Mouse (Mus musculus): ENCODE results near the gene Gm20431. TPM values are rescaled to one million over a fixed set of nuclear protein-coding genes. Genes with fewer than 3 reads are reported as not detected.

Gm20431 gene
- 21.9 and 37.4 TPM in 2 replicates for total RNA-seq (2012; rRNA removed)

DNA sequence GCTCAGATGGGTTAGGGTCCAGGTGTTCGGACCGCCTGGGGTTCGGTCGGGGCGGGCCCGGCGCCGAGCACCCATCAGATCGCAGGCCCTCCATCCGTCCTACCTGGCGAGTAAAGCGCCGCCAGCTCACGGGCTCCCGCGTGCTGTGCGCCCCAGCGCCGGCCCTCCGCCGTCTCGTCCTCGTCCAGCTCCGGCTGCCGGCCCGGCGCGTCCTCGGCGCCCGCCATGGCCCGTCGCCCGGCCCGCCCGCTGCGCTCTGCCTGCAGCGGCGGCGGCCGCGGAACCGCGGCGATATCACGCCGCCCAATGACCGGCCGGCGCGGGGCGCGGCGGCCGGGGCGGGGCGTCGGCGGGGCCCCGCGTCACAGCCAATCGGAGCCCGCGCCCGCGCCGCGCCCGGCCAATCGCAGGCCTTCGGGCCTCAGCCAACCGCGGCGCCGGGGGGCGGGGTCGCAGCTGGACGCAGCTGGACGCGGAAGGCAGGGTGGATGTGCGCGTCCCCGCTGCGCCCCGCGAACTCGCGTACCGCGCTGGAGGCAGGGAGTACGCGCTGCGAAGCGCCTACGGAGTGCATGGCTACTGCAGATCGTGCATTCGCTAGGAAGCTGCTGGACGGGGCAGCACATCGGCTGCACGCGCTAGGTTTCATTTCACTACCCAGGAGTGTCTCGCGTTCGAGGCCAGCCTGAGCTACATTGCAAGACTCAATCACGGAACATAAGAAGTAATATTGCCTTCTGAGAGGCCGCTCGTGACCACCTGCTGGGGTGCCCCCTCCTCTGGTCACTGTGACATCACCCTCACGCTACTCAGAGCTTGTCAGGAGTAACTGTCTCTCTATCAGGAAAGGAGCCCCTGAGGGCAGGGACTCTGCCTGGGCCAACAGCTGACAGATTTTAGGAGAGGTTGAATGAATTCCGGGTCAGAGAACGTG is at the start of gene Gm20431:
Gm20431 (minus strand) TSS at position 227 of the 934 bp plus-strand sequence.
- Histone ChIP-seq H3K4me1 (ENCODE audit: control insufficient read depth in 2 of 2, insufficient read depth in 2 of 2, low read length in 2 of 2, poor library complexity in 1 of 2) (peaks cover 0 to 21% of the 10 kb centered on the region in 2 experiments; a peak in 2 of 4 replicates), H3K36me3 (ENCODE audit: control insufficient read depth, insufficient read depth, low read length, poor library complexity, severe bottlenecking) (peaks cover 14% of the 10 kb centered on the region; the same call in 1 of the 2 replicates), H3K4me3 (ENCODE audit: insufficient read depth in 1 of 2, low read depth in 1 of 2, low read length in 2 of 2, poor library complexity in 1 of 2, severe bottlenecking in 1 of 2) (peak within 1 kb of the TSS; percentile 82 to 92), H3K27ac (ENCODE audit: insufficient read depth, low read depth, low read length, poor library complexity, severe bottlenecking) (no peak within 1 kb of the TSS), H3K9me3 (ENCODE audit: control insufficient read depth, insufficient read depth, low read depth, low read length) (no peaks in the 10 kb centered on the region), H3K9ac (ENCODE audit: insufficient read depth, low read depth, low read length, poor library complexity, severe bottlenecking) (peak within 1 kb of the TSS; percentile 82)
- DNase-seq (ENCODE audit: low read depth, low spot score), result no peak
- no peak for TF ChIP-seq HCFC1 (IDR thresholded peaks at IDR 0.05; ENCODE audit: borderline replicate concordance, insufficient read depth, low read length)
- TF ChIP-seq CHD2 (IDR thresholded peaks at IDR 0.05; ENCODE audit: low read depth, low read length), result no peak
- TF ChIP-seq ZC3H11A (IDR thresholded peaks at IDR 0.05; ENCODE audit: borderline replicate concordance, low read depth, low read length), result no peak
- no peak for TF ChIP-seq ZNF384 (IDR thresholded peaks at IDR 0.05; ENCODE audit: low read depth, low read length)
- in situ Hi-C loops (cut with MboI; ENCODE audit: low sequenced_read_pairs in 2 of 2, unreplicated experiment in 2 of 2), result no loop called here

DNA sequence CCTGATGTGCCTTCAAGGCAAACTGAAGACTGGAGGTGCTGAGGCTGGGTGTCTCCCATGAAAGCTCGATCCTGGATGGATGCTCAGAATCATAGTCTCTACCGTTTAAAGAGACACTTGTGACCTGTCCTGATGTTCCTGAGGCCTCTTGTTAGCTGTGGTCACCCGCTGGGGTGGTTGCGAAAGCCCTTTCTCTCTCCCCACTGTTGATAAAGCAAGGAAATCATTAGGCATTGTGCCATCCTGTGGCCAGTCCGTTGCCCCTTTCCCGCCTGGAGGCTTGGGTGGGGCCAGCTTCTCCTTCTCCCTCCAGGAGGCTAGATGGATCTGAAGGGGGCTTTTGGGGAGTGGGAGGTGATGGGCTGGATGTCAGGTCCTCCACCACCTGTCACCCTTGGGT is 49.3 kb upstream of the Gm20431 start:
- Histone ChIP-seq H3K36me3 (ENCODE audit: control insufficient read depth, insufficient read depth, low read length, poor library complexity, severe bottlenecking) (no peaks in the 10 kb centered on the region), H3K9me3 (ENCODE audit: control insufficient read depth, insufficient read depth, low read depth, low read length) (no peaks in the 10 kb centered on the region), H3K9ac (ENCODE audit: insufficient read depth, low read depth, low read length, poor library complexity, severe bottlenecking) (no peak overlapping the region), H3K4me1 (ENCODE audit: control insufficient read depth in 2 of 2, insufficient read depth in 2 of 2, low read length in 2 of 2, poor library complexity in 1 of 2) (peaks cover 3 to 15% of the 10 kb centered on the region in 2 experiments; a peak in 2 of 4 replicates), H3K27ac (ENCODE audit: insufficient read depth, low read depth, low read length, poor library complexity, severe bottlenecking) (no peak overlapping the region), H3K4me3 (ENCODE audit: insufficient read depth in 1 of 2, low read depth in 1 of 2, low read length in 2 of 2, poor library complexity in 1 of 2, severe bottlenecking in 1 of 2) (no peak overlapping the region)
- in situ Hi-C loops (cut with MboI; ENCODE audit: low sequenced_read_pairs in 2 of 2, unreplicated experiment in 2 of 2), result no loop called here
- TF ChIP-seq CHD2 (IDR thresholded peaks at IDR 0.05; ENCODE audit: low read depth, low read length) (no peak), HCFC1 (IDR thresholded peaks at IDR 0.05; ENCODE audit: borderline replicate concordance, insufficient read depth, low read length) (no peak), ZNF384 (IDR thresholded peaks at IDR 0.05; ENCODE audit: low read depth, low read length) (no peak), ZC3H11A (IDR thresholded peaks at IDR 0.05; ENCODE audit: borderline replicate concordance, low read depth, low read length) (no peak), MAFK (IDR thresholded peaks at IDR 0.05; ENCODE audit: insufficient read depth, low read depth, low read length) (no peak)
- no peak for DNase-seq (ENCODE audit: low read depth, low spot score)

DNA sequence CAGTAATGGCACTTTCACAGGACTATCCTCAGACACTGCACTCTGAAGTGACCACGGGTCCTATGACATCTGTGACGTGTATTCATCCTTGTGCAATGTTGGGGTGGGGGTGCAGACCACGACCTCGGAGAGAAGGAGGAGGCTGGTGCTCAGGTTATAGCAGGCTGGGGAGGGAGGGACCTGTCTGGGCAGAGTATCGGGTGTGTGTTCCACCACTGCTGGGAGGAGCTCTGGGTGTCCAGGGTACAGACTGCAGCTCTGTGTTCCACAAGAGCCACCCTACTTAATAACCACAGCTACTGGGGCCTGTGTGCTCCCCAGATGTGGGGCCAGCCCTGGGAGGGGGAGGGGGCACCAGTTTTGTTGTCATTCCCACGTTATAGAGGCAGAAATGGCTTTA is 48.7 kb upstream of the Gm20431 start:
- H3K27ac ChIP-seq (ENCODE audit: insufficient read depth, low read depth, low read length, poor library complexity, severe bottlenecking), result no peak overlapping the region
- H3K36me3 ChIP-seq (ENCODE audit: control insufficient read depth, insufficient read depth, low read length, poor library complexity, severe bottlenecking), result no peaks in the 10 kb centered on the region
- no peak overlapping the region for H3K4me3 ChIP-seq (ENCODE audit: insufficient read depth in 1 of 2, low read depth in 1 of 2, low read length in 2 of 2, poor library complexity in 1 of 2, severe bottlenecking in 1 of 2)
- no peak overlapping the region for H3K9ac ChIP-seq (ENCODE audit: insufficient read depth, low read depth, low read length, poor library complexity, severe bottlenecking)
- TF ChIP-seq MAFK (IDR thresholded peaks at IDR 0.05; ENCODE audit: insufficient read depth, low read depth, low read length) (no peak), ZNF384 (IDR thresholded peaks at IDR 0.05; ENCODE audit: low read depth, low read length) (no peak), HCFC1 (IDR thresholded peaks at IDR 0.05; ENCODE audit: borderline replicate concordance, insufficient read depth, low read length) (no peak), ZC3H11A (IDR thresholded peaks at IDR 0.05; ENCODE audit: borderline replicate concordance, low read depth, low read length) (no peak), CHD2 (IDR thresholded peaks at IDR 0.05; ENCODE audit: low read depth, low read length) (no peak)
- no peak for DNase-seq (ENCODE audit: low read depth, low spot score)
- in situ Hi-C loops (cut with MboI; ENCODE audit: low sequenced_read_pairs in 2 of 2, unreplicated experiment in 2 of 2), result no loop called here
- no peaks in the 10 kb centered on the region for H3K9me3 ChIP-seq (ENCODE audit: control insufficient read depth, insufficient read depth, low read depth, low read length)
- peaks cover 3 to 15% of the 10 kb centered on the region in 2 experiments; a peak in 2 of 4 replicates for H3K4me1 ChIP-seq (ENCODE audit: control insufficient read depth in 2 of 2, insufficient read depth in 2 of 2, low read length in 2 of 2, poor library complexity in 1 of 2)

DNA sequence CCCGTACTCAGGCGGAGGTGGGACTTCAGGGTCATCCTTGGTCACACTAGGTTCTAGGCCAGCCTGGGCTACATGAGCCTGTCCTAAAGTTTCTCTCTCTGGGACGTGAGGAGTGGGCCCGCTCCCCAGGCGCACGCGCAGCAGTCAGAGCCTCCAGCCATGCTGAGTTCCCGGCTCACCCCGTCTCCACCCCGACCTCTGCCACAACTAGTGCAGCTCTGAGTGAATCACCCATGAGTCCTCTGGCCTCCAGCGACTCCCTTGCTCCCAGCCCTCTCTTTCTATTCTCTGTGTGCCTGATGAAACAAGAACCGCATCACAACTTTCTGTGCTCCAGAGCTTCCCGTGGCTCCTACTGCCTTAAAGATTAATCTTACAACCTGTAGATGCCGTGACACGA is 47.1 kb upstream of the Gm20431 start:
- in situ Hi-C loops (cut with MboI; ENCODE audit: low sequenced_read_pairs in 2 of 2, unreplicated experiment in 2 of 2), result no loop called here
- Histone ChIP-seq H3K9ac (ENCODE audit: insufficient read depth, low read depth, low read length, poor library complexity, severe bottlenecking) (0 out of 2 replicates have a peak overlapping the region, but pooled peaks have one; percentile 2), H3K4me3 (ENCODE audit: insufficient read depth in 1 of 2, low read depth in 1 of 2, low read length in 2 of 2, poor library complexity in 1 of 2, severe bottlenecking in 1 of 2) (peak overlapping the region in 1 of 2 experiments; percentile 3; a peak in 1 of 4 replicates)

More for the DNA sequence above, 47.1 kb upstream of the Gm20431 start:
- TF ChIP-seq HCFC1 (IDR thresholded peaks at IDR 0.05; ENCODE audit: borderline replicate concordance, insufficient read depth, low read length), result no peak
- TF ChIP-seq ZC3H11A (IDR thresholded peaks at IDR 0.05; ENCODE audit: borderline replicate concordance, low read depth, low read length), result no peak
- H3K9me3 ChIP-seq (ENCODE audit: control insufficient read depth, insufficient read depth, low read depth, low read length), result no peaks in the 10 kb centered on the region
- no peaks in the 10 kb centered on the region for H3K36me3 ChIP-seq (ENCODE audit: control insufficient read depth, insufficient read depth, low read length, poor library complexity, severe bottlenecking)
- no peak for DNase-seq (ENCODE audit: low read depth, low spot score)
- no peak overlapping the region for H3K27ac ChIP-seq (ENCODE audit: insufficient read depth, low read depth, low read length, poor library complexity, severe bottlenecking)
- H3K4me1 ChIP-seq (ENCODE audit: control insufficient read depth in 2 of 2, insufficient read depth in 2 of 2, low read length in 2 of 2, poor library complexity in 1 of 2), result peaks cover 0 to 13% of the 10 kb centered on the region in 2 experiments; a peak in 2 of 4 replicates

All from ES-E14 (cell line).